Mouse (Mus musculus) heart, adult 2 months (tissue): ENCODE measurements around the gene Slit3. TPM values are rescaled to one million over a fixed set of nuclear protein-coding genes. Genes with fewer than 3 reads are reported as not detected.

Experiments
- DNase-seq, 2 experiments: peaks; one replicate each; pipeline ENCODE4 v3.0.0; 2021
- H3K27ac ChIP-seq: fragments of 200-600 bp; 2 replicates; pipeline ENCODE4 v1.8.1; 2022
- H3K27me3 ChIP-seq: fragments of 200-500 bp; 2 replicates; pipeline ENCODE4 v1.6.1; 2012; ENCODE audit warnings: mild to moderate bottlenecking, low read length, inconsistent platforms, mixed read lengths; ENCODE audit not compliant: control insufficient read depth, insufficient read depth
- H3K36me3 ChIP-seq: fragments of 200-500 bp; 2 replicates; pipeline ENCODE4 v1.6.1; 2012; ENCODE audit warnings: low read length, inconsistent platforms; ENCODE audit not compliant: control insufficient read depth, insufficient read depth
- H3K4me1 ChIP-seq: fragments of 200-500 bp; 2 replicates; pipeline ENCODE4 v1.6.1; 2011; ENCODE audit warnings: low read length; ENCODE audit not compliant: control insufficient read depth, insufficient read depth
- H3K4me3 ChIP-seq: fragments of 200-600 bp; 2 replicates; pipeline ENCODE4 v1.8.1; 2022
- H3K79me2 ChIP-seq: fragments of 200-500 bp; replicated peaks from 2 replicates; pipeline ENCODE4 v1.6.1; 2012; ENCODE audit warnings: mild to moderate bottlenecking, inconsistent platforms, low read length, moderate library complexity, mixed read lengths; ENCODE audit not compliant: control insufficient read depth, insufficient read depth
- H3K9ac ChIP-seq: fragments of 200-500 bp; 2 replicates; pipeline ENCODE4 v1.6.1; 2012; ENCODE audit warnings: low read depth, mild to moderate bottlenecking, control low read depth, inconsistent platforms, low read length, mixed read lengths
- CTCF ChIP-seq: fragments of 200-600 bp; IDR thresholded peaks from 2 replicates; pipeline ENCODE4 v1.8.1; 2022; ENCODE audit warnings: antibody characterized with exemption, mild to moderate bottlenecking, moderate library complexity
- EP300 ChIP-seq: fragments of 200-500 bp; IDR thresholded peaks from 2 replicates; pipeline ENCODE4 v1.6.1; 2011; ENCODE audit warnings: low read depth, low read length, control low read depth; ENCODE audit not compliant: insufficient read depth
- POLR2A ChIP-seq: fragments of 200-500 bp; IDR thresholded peaks from 2 replicates; pipeline ENCODE4 v1.6.1; 2011; ENCODE audit warnings: mild to moderate bottlenecking, low read depth, low read length, control low read depth; ENCODE audit not compliant: insufficient read depth
- WGBS: fragments of 180-500 bp; shearing (Covaris S2); methylation state at CpG from one replicate; pipeline ENCODE4 v1.1.7; 2018; 5-methylcytosine and 5-hydroxymethylcytosine counted together
- intact Hi-C: fragments of 180-260 bp; cut with DNase I; formaldehyde crosslinking; loops from one replicate; pipeline ENCODE4 v1.15.1; 2025
- polyA plus RNA-seq: library from polyadenylated mRNA; depleted of rRNA; stranded (reverse); fragments of >200 nt; gene quantifications from 2 replicates; pipeline ENCODE4 v1.2.3, GENCODE M21; 2012
- total RNA-seq, 2 experiments: library from RNA; stranded (reverse); gene quantifications; 2 replicates each; pipeline ENCODE4 v1.2.3; 2021

Slit3 gene
- total and polyA plus RNA-seq, 3 experiments = 12.3 to 15.8 (median 14.6) TPM

GRCm38 (mm10) chr11:35440186-35440585 is 319.2 kb downstream of the Slit3 start:
- no peak overlapping the region for H3K9ac ChIP-seq
- no peak overlapping the region for H3K4me3 ChIP-seq
- H3K36me3 ChIP-seq = no peaks in the 10 kb centered on the region
- intact Hi-C loops = no loop called here
- H3K27ac ChIP-seq = no peak overlapping the region
- no peaks in the 10 kb centered on the region for H3K27me3 ChIP-seq
- TF ChIP-seq CTCF = no peak
- no peaks in the 10 kb centered on the region for H3K4me1 ChIP-seq
- H3K79me2 ChIP-seq = no peaks in the 10 kb centered on the region
- DNase-seq = no peak
- 80% methylated on average over 11 of the region's 11 CpGs for WGBS

GRCm38 (mm10) chr11:35444489-35445100 is 323.6 kb downstream of the Slit3 start:
- intact Hi-C loops = no loop called here
- no peaks in the 10 kb centered on the region for H3K79me2 ChIP-seq
- WGBS = 79% methylated on average over 6 of the region's 6 CpGs
- no peak overlapping the region for H3K9ac ChIP-seq
- no peak overlapping the region for H3K27ac ChIP-seq
- no peaks in the 10 kb centered on the region for H3K27me3 ChIP-seq
- no peak for TF ChIP-seq EP300
- no peak for TF ChIP-seq POLR2A
- no peaks in the 10 kb centered on the region for H3K36me3 ChIP-seq
- H3K4me1 ChIP-seq = no peaks in the 10 kb centered on the region
- no peak overlapping the region for H3K4me3 ChIP-seq
- DNase-seq = no peak

GRCm38 (mm10) chr11:35447951-35448350 is 326.9 kb downstream of the Slit3 start:
- no peaks in the 10 kb centered on the region for H3K4me1 ChIP-seq
- intact Hi-C loops = no loop called here
- TF ChIP-seq POLR2A = no peak
- no peak for TF ChIP-seq CTCF
- no peak for TF ChIP-seq EP300
- no peak for DNase-seq
- no peak overlapping the region for H3K9ac ChIP-seq
- no peak overlapping the region for H3K4me3 ChIP-seq
- no peaks in the 10 kb centered on the region for H3K27me3 ChIP-seq
- H3K79me2 ChIP-seq = no peaks in the 10 kb centered on the region
- 68% methylated on average over 9 of the region's 9 CpGs for WGBS
- no peak overlapping the region for H3K27ac ChIP-seq
- H3K36me3 ChIP-seq = no peaks in the 10 kb centered on the region

- Histone ChIP-seq H3K79me2 (no peaks in the 10 kb centered on the region), H3K4me3 (no peak overlapping the region), H3K27me3 (no peaks in the 10 kb centered on the region), H3K27ac (no peak overlapping the region), H3K4me1 (no peaks in the 10 kb centered on the region), H3K36me3 (no peaks in the 10 kb centered on the region), H3K9ac (no peak overlapping the region)
- no peak for DNase-seq
- no peak for TF ChIP-seq EP300
- TF ChIP-seq POLR2A = no peak
- TF ChIP-seq CTCF = no peak
- intact Hi-C loops = no loop called here
- 83% methylated on average over 6 of the region's 6 CpGs for WGBS
Measured at GRCm38 (mm10) chr11:35449199-35449598, 328.2 kb downstream of the Slit3 start.

- DNase-seq = peak; percentile 58 to 73
- no peaks in the 10 kb centered on the region for H3K27me3 ChIP-seq
- WGBS = 37% methylated on average over 4 of the region's 4 CpGs
- intact Hi-C loops = loop anchor here (1.0 to 5.0 kb wide), 4 partner anchors 216 to 609 kb away; no protein-coding TSS in a partner anchor
- no peaks in the 10 kb centered on the region for H3K36me3 ChIP-seq
- H3K79me2 ChIP-seq = no peaks in the 10 kb centered on the region
- H3K9ac ChIP-seq = no peak overlapping the region
- H3K27ac ChIP-seq = no peak overlapping the region
- no peak overlapping the region for H3K4me3 ChIP-seq
- no peaks in the 10 kb centered on the region for H3K4me1 ChIP-seq
- TF ChIP-seq EP300 (no peak), CTCF (peak; percentile 99)
Measured at GRCm38 (mm10) chr11:35451636-35452035, 330.6 kb downstream of the Slit3 start.

GRCm38 (mm10) chr11:35452413-35452812 is 331.4 kb downstream of the Slit3 start:
- Histone ChIP-seq H3K36me3 (no peaks in the 10 kb centered on the region), H3K4me3 (no peak overlapping the region), H3K4me1 (no peaks in the 10 kb centered on the region), H3K79me2 (no peaks in the 10 kb centered on the region), H3K9ac (no peak overlapping the region), H3K27me3 (no peaks in the 10 kb centered on the region), H3K27ac (no peak overlapping the region)
- no peak for DNase-seq
- TF ChIP-seq CTCF (peak; percentile 25; the same call in 1 of the 2 replicates), EP300 (no peak)
- intact Hi-C loops = loop anchor here (5.0 kb wide), 2 partner anchors 215 to 610 kb away; no protein-coding TSS in a partner anchor
- 53% methylated on average over 5 of the region's 5 CpGs for WGBS
